Comparison of ENCODE assay signal across 17 mouse cellular contexts in genomic region chr12:85952349-85952748, GRCm38 (mm10).
"Had no signal": no experiment of that assay in that cellular context is flagged by ENCODE, and none has a peak within 500 bp of the region (broad histone marks: within the 10 kb centered on the region; RNA-seq: fewer than 3 reads in every experiment).

No protein-coding gene starts in this region.

- H3K4me3 ChIP-seq: kidney, embryonic 15.5 days; limb, embryonic 12.5 days; limb, embryonic 15.5 days; megakaryocyte, embryonic 14.5 days; midbrain, embryonic 10.5 days; midbrain, embryonic 13.5 days; myocyte; neural tube, embryonic 13.5 days had no signal

- DNase-seq: kidney, adult 11 months; kidney, postnatal 10 days; layer of hippocampus, postnatal 36 days; left cerebral cortex, postnatal 4 days; liver, postnatal 0 days; lung, embryonic 14.5 days; lung, postnatal 36 days; retina, postnatal 1 day had no signal

- H3K27ac ChIP-seq: kidney, embryonic 15.5 days; limb, embryonic 12.5 days; limb, embryonic 15.5 days; liver, embryonic 14.5 days; midbrain, embryonic 10.5 days; midbrain, embryonic 13.5 days; neural tube, embryonic 13.5 days had no signal
